Mouse (Mus musculus): ENCODE data around the gene Vps18.

The Vps18 gene

GRCm38 (mm10) chr2:119288270-119288882 lies at the start of gene Vps18:
Gene Vps18 (plus strand): TSS chr2:119288740.
- DNase-seq, result peak; percentile 97

DNA sequence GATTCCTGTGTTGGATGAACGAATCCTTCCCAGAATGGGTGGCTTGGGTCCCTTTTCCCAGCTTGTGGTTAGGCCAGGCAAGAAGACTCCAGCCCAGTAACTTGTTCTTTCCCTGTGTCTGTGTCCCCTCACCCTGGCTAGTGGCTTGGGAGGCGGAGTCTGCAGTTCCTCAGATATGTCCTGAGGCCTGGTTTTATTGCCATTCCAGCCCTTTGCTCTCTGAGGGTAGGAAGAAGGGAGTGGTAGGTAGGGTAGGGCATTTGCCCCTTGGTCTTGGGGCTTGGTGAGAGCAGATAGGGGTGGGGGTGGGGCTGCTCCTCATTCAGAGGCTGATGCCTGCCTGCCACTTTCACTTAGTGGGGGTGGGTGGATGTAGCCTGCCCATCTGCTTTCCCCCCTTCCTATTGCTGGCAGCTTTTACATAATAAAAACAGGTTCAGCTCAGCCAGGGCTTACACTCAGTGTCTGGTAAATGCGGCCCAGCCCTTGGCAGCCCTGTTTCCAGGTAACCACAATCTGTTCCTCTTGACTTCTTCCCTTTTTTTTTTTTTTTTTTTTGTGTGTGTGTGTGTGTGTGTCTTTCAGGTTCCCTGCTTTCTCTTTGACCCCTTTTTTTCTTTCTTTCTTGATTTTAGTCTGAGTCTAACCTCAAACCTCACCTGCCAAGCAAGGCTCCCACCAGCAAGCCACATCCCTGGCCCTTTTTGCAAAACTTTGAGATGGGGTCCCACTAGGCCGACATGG lies 48.3 kb upstream of the Vps18 start:
- DNase-seq, result no peak

GRCm38 (mm10) chr2:119240819-119241186 lies 47.7 kb upstream of the Vps18 start:
- DNase-seq, result no peak

- no peak for DNase-seq
These were observed 46.0 kb upstream of the Vps18 start for GRCm38 (mm10) chr2:119242548-119242947.

- DNase-seq, result no peak
These were observed 43.3 kb upstream of the Vps18 start for GRCm38 (mm10) chr2:119245246-119245645.

DNA sequence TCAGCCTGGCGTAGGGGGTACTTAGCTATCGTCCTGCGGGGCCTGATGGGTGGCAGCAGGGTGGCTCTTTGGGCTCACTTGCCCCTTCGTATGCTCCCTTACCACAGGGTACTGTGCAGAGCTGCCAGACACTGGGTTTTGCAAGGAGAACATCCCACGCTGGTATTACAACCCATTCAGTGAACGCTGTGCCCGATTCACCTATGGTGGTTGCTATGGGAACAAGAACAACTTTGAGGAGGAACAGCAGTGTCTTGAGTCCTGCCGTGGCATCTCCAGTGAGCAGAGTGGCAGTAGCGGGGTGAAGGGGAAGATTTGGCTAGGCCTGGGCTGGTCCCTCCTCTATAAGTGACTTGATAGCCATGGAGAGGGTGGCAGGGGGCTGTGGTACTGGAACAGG lies 40.6 kb upstream of the Vps18 start:
- no peak for DNase-seq

GRCm38 (mm10) chr2:119249592-119250061 lies 38.9 kb upstream of the Vps18 start:
- DNase-seq, result peak; percentile 17

GRCm38 (mm10) chr2:119250377-119250776 lies 38.2 kb upstream of the Vps18 start:
- peak; percentile 22 for DNase-seq

DNA sequence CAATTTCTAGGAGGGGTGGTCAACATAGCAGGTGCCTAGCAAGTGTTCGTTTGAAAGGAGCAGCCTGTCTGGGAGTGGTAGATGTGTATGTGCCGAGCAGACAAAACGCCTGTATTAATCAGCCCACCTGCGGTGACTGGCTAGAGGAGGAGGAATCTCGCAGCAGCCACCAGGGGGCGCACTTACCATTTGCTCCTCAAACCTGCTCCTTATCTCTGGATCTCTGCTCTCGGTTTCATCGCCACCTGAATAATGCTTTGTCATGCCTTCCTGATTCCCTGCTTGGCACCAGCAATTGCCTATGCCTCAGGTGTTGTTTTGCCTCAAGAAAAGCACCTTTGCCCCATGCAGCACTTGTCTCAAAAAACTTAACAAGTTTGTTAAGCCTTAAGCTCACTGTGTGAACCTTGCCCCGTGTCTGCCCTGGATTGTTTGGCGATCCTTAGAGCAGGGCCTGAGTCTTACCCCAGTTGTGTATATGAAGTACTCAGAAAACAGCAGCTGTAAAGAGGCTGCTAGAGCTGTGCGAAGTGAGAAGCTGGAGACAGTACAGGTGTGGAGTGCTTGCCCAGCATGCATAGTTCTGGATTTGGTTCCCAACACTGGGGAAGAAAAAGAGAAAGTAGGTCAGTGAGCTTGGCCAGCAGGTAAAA lies 37.6 kb upstream of the Vps18 start:
- peak; percentile 83 for DNase-seq

DNA sequence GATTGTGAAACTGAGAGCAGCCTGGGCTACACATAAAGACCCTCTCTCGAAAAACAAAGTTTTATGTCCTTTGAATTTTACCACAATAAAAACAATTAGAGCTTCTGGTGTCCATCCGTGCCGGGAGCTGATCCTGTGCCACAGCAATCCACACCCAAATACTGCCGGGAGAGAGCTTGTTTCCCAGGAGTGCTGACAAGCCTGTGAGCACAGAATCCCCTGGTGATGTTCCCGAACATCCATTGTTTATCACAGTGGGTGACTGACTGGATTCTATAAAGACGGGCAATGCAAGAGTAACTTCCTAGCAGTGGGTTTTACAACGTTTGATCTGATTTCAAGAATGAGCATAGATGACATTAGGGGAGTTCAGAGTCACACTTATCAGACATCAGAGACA lies 33.6 kb upstream of the Vps18 start:
- DNase-seq, result no peak

- no peak for DNase-seq
These were observed 28.0 kb upstream of the Vps18 start for GRCm38 (mm10) chr2:119260518-119260917.

GRCm38 (mm10) chr2:119261326-119261725 lies 27.2 kb upstream of the Vps18 start:
- DNase-seq, result no peak

- no peak for DNase-seq
These were observed 25.6 kb upstream of the Vps18 start for GRCm38 (mm10) chr2:119262978-119263377.

DNA sequence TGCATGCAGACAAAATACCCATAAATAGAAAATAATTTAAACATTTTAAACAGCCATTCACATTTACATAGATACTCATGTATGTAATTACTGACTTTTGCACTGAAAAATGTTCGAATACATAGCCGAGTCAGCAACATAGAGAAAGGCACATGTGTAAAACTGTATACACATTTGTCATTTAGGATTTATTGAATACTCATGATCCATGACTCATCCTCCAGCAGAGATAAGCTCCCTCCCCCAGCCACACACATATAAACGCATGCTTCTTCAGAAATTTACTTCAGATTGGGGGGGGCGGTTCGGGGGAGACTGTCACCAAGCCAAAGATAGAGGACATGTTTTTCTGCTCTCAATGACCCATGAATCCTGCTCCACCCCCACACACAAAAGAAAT lies 24.7 kb upstream of the Vps18 start:
- no peak for DNase-seq

DNA sequence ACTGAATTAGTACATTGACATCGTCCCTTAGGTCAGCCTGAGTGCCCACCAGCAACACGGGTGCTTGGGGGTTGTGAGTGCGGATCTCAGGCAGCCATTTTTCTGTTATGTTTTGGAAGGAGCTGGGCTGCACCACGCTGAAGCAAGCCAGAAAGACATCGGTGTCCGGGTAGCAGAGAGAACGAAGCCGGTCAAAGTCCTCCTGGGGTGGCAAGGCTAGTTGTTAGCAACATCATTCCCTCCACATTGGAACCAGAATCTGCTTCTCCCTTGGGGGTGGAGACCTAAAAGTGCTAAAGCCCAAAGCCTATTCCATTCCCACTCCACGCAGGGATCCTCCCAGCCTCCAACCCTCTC lies 18.3 kb upstream of the Vps18 start:
- DNase-seq, result no peak

DNA sequence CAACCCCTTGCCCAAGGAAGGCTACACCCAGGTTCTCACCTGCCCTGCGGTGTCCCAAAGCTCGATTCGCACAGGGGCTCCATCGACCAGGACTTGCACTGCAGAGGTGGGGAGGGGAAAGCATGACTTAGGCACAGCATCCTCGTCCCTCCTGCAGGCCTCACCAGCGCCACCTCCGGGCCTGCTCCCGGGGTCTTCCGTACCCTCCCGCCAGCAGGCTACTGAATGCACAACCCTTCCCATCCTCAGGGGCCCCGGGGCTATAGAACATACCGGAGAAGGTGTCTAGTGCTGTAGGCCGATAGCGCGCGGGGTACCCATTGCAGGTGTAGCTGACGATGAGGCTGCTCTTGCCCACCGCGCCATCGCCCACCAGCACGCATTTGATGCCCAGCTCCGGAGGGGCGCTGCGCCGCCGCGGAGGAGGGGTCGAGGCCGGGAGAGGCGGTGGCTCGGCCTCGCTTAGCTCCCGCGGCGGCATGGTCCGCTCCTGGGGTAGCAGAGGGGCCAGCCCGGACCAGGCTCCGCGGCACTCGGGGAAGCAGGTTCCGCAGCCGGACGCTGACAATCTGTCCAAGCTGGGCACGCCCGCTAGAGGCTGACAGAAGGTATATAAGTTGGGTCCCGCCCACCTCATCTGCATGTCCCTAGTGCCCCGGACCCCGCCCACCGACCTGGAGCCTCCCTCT lies 17.8 kb upstream of the Vps18 start, which contains the start of gene Rhov:
Rhov (minus strand) TSS at position 630 of the 689 bp plus-strand sequence.
- DNase-seq, result peak; percentile 87

DNA sequence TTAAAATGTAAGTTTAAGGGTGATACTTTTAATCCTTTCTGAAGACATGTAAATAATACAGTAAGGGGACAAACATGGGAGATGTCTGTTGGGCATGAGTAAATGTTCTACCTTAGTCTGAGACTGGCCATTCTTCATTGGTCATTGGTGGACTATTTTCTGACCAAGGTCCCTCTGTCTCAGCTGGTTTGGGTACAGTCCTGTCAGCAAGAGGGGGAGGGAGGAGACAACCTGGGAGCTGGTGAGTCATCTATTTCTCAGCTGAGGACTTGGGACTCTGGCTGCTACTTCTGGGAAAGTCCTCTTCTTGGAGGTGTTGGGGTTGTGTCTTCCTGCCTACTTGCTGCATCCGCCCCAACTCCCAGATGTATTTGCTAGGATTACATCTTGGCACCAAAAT lies 14.4 kb upstream of the Vps18 start:
- no peak for DNase-seq

- no peak for DNase-seq
These were observed 11.6 kb upstream of the Vps18 start for GRCm38 (mm10) chr2:119276926-119277325.

DNA sequence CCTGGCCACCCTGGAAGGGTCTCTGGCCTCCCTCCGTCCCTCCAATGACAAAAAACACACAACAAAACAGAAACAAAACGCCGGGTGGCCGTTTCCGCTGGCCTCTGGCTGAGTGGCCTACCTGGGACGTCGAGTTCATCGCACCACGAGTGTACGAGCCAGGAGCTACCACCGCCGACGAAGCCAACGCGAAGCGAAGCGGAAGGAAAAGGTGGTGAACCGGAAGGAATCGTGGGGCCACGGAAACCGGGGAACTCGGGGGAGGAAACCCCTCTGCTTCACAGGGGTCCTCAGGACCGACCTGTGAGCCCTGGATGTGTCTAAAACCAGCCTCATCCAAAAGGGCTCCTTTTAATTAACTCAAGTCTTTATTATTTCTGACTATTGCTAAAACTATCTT lies 10.7 kb upstream of the Vps18 start:
- DNase-seq, result no peak

DNA sequence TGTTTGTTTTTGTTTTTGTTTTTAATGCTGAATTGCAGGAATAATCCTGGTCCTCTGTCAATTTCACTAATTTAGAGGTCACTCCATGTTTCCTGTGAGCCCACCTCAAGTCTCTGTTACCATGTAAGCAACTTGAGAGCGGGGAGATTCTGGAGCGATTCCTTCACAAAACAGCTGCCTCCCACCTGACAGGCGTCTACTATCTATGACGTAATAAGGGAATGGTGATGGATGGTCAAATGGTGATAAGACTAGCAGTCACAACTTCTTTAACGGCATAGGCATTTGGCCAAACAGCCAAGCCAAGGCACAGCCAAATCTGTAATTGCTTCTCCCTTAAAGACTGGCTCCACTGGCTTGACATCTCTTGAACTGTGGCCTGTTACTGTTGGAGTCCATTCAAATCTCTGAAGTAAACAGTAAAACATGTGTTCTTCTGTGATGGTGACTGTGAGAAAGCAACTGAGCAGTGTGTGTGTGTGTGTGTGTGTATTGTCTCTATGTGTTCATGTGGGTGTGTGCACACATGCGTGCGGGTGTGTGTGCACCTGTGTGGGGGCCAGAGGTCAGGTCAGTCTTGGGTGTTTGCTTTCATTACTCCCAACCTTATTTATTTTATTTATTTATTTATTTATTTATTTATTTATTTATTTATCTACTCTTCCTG lies 6.5 kb upstream of the Vps18 start:
- DNase-seq, result no peak

DNA sequence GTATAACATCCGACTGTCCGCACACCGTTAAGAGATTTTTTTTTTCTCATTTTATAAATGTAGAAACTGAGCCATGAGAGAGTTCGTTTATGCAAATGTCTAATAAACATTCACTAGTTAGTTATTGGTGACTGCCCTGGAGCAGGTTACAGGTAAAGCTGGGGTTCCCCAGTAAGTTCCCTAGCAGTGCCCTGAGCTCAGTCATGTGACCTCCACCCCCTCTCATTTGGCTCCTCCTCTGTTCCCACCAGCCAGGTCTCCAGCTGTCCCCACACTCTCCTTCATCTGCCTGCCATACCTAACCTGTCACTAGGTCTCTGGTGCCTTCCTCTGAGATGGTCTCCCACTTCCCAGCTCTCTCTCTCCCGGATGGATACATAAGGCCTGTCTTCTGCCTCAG lies 1.2 kb upstream of the Vps18 start:
- peak; percentile 46 for DNase-seq

GRCm38 (mm10) chr2:119289014-119289416 lies 475 bp downstream of the Vps18 start:
- no peak for DNase-seq

GRCm38 (mm10) chr2:119292281-119292680 lies 3.7 kb downstream of the Vps18 start:
- peak; percentile 42 for DNase-seq
